Mouse (Mus musculus) fat pad, adult 2 months (tissue): ENCODE measurements around the gene Lrrfip1.
A peak's percentile ranks its signal among the peaks of the same experiment; 100 is the strongest.

ENCODE experiments used
- DNase-seq: peaks from one replicate; pipeline ENCODE4 v3.0.0-alpha.2; 2011; ENCODE audit warnings: low read depth, low spot score; ENCODE audit errors: extremely low read depth

Gene Lrrfip1

GRCm38 (mm10) chr1:91023230-91023629, 24.7 kb downstream of the Lrrfip1 start:
- no peak for DNase-seq

GRCm38 (mm10) chr1:91023960-91024359, 25.4 kb downstream of the Lrrfip1 start:
- DNase-seq, result no peak

DNA sequence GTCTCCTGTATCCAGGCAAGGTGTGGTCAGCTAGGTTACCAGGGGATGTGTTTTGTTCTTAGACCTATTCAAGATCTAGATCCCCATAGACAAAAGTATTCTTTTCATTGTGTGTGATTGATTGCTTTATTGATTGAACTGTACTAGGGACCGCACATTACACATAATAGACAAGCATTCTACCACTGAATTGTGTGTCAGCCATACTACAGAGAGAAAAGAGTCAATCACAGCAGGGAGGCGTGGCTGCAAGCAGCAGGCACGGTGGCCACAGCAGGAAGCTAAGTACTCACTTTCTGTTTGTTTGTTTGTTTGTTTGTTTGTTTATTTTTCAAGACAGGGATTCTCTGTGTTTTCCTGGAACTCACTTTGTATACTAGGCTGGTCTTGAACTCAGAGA, 25.9 kb downstream of the Lrrfip1 start:
- no peak for DNase-seq

- no peak for DNase-seq
These were observed 28.4 kb downstream of the Lrrfip1 start for GRCm38 (mm10) chr1:91026945-91027344.

- no peak for DNase-seq
These were observed 31.8 kb downstream of the Lrrfip1 start for GRCm38 (mm10) chr1:91030383-91030782.

DNA sequence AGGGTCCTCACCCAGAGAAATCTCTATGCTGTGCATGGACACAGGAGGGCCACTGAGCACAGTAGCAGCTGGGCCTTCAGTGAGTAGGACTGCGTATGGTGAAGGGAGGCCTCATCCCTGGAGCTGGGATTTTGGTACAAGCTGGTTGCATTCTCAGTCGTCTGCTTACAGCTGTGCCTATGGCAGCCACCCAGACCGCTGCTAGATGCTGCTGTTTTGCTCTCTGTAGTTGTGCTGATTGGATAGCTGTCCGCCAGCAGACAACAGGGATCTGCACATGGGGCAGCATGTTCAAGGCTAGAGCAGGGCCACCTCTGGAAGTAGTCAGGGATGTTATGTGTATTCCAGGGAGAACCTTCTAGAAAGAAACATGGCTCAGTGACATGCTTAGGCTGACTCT, 33.0 kb downstream of the Lrrfip1 start:
- DNase-seq, result no peak

DNA sequence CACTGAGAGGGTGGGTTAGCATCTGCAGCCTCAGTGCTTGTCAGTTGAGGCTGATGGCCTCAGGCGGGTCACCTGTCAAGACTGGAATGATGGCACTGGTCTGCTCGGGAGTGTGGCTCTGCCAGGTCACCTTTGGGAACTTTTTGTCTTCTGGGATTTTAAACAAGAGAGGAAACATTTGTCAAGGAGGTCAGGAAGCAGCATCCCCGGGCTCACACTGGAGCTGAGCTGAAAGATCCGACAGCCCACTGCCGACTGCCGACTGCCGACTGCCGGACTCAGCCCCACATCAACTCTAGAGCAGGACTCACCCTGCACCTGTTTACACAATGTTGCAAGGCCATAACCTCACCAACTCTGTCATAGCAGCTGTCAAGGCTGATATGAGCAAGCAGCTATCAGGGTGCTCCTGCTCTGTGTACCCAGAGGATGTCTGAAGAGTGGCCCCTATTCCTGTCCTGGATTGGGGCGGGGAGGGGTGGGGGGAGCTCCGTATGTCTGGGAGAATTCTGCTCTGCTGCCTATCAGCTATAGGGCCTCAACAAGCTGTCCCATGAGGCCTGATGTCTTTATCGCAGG, 33.9 kb downstream of the Lrrfip1 start:
- DNase-seq, result no peak

- DNase-seq, result no peak
These were observed 36.0 kb downstream of the Lrrfip1 start for GRCm38 (mm10) chr1:91034547-91034946.

DNA sequence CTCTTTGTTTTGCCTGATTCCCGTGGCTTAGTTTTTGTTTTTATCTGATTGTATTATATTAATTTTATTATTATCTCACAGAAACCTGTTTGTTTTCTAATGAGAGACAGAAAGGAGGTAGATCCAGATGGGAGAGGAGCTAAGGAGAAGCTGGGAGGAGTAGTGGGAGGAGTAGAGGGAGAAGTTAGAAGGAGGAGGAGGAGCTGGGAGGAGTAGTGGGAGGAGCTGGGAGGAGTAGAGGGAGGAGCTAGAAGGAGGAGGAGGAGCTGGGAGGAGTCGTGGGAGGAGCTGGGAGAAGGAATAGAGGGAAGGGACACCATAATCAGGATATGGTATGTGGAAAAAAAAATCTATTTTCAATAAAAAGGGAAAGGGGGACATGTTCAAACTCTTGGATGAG, 36.7 kb downstream of the Lrrfip1 start:
- no peak for DNase-seq

DNA sequence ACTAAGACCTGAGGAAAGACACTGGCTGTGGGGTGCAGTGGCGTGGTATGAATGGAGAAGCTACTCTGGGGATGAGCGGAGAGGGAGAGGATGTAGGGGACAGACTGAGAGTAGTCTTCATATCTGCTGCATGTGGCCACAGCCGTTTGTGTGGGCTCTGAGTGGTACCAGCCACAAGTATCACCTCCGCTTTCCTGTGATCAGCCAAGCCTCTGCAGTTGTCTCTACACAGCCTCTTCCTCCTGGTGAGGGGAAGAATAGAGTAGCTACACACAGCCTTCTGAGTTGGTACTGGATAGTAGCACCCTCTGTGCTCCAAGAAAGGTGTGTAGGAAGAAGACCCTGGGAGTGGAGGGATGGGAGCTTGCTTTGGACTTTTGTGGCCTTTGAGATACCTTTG, 38.7 kb downstream of the Lrrfip1 start:
- DNase-seq, result no peak

- DNase-seq, result no peak
These were observed 39.5 kb downstream of the Lrrfip1 start for GRCm38 (mm10) chr1:91038010-91038409.

GRCm38 (mm10) chr1:91038531-91038930, 40.0 kb downstream of the Lrrfip1 start:
- no peak for DNase-seq

GRCm38 (mm10) chr1:91041605-91042004, 43.1 kb downstream of the Lrrfip1 start:
- peak; percentile 80 for DNase-seq

DNA sequence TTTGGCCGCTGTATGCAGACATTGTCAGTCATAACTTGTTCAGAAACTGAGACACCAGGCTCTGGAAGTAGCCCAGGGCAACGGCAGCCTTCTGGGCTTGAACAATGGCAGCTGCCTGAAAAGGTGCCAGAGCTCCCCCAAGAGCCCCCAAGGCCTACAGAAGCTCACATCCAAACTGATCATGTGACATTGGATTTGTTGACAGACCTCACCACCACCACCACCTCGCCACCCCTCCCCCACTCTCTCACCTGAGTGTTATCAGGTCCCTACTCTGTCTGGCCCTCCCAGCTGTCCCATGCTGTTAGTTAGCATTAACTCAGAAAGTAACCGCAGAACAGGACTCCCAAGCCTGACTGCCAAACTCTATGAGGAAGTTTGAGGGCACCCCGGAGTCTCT, 44.7 kb downstream of the Lrrfip1 start:
- DNase-seq, result no peak

- no peak for DNase-seq
These were observed 45.6 kb downstream of the Lrrfip1 start for GRCm38 (mm10) chr1:91044176-91044575.

- no peak for DNase-seq
These were observed 46.1 kb downstream of the Lrrfip1 start for GRCm38 (mm10) chr1:91044648-91045047.

GRCm38 (mm10) chr1:91046237-91046636, 47.7 kb downstream of the Lrrfip1 start:
- no peak for DNase-seq

GRCm38 (mm10) chr1:91049296-91049695, 50.8 kb downstream of the Lrrfip1 start:
- no peak for DNase-seq

DNA sequence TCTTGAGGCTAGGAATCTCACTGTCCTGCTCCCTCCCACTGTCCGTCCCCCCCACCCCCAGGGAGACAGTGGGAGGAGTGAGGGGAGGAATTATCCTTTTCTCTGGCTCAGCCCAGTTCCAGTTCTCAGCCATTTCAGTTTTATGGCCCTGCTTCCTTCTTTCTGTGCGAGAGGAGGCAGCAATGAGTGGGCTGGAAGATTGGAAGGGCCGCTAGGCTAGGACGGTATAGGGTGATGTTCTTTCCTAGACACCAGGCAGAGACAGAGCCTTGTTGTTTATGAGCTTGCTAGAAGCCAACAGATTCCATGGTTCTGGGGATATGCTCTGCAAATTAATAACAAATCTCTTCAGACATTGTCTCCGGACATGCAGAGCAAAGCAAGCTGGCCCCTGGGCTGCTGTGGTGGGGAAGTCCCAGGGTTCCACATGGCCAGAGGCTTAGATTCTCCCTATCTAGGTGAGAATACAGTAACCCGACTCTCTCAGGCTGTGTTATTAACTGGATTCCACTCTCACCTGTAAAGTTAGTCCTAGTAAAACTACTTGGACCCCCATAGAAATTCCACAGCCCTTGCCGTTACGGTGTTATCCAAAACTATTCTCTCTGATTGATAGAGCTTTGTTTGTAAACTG, 53.0 kb downstream of the Lrrfip1 start:
- DNase-seq, result no peak

GRCm38 (mm10) chr1:91052747-91053181, 54.2 kb downstream of the Lrrfip1 start:
- DNase-seq, result no peak

- DNase-seq, result no peak
These were observed 54.9 kb downstream of the Lrrfip1 start for GRCm38 (mm10) chr1:91053218-91054073.

DNA sequence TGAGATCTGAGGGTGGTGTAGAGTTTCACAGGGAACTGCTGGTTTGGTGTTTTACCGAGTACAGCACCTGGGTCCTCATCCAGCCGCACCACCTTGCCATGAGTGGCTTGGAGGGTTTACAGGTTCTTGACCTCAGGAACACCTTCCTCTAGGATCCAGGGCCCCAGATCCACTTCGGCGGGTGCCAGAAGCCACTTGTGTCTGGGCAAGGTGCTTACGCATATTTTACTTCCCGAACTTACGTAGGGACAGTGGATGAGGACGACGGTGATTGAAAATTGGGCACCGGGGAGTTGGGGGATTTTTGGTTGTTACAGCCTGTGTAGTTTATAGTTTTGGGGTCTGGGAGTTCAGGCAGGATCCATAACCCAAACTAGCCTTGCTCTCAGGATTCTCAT, 55.5 kb downstream of the Lrrfip1 start:
- no peak for DNase-seq
